Mouse (Mus musculus) B cell, adult 67 days (primary cell): ENCODE results near the gene Gm10118. TPM values are rescaled to one million over a fixed set of nuclear protein-coding genes. Genes with fewer than 3 reads are reported as not detected.

Experiments
- total RNA-seq, 2 experiments: library from RNA; stranded (reverse); gene quantifications; 4 replicates each; pipeline ENCODE4 v1.2.4; 2023

Gm10118 gene
- not detected for total RNA-seq

GRCm38 (mm10) chr10:63927334-63927733 lies at the start of gene Gm10118:
Gene Gm10118, minus strand, starts transcription at chr10:63927434.

Other genes starting within 250 kb of the Gm10118 start
- not detected for gene Lrrtm3, start 162.8 kb upstream of the Gm10118 start, total RNA-seq